Mouse (Mus musculus) splenic B cell, adult 2 months (primary cell): ENCODE measurements around the gene Nlrp9a.
"Not testable (repeated sequence)": the region's sequence is repeated elsewhere in the genome, so short reads cannot be mapped to it uniquely, and the experiment has no call there.

Experiments used
- DNase-seq: peaks from one replicate; pipeline ENCODE4 v3.0.0-alpha.2; 2011; ENCODE audit warnings: low read depth, low spot score
- H3K27me3 ChIP-seq: 2 replicates; pipeline ENCODE4 v1.6.1; 2012; ENCODE audit warnings: mild to moderate bottlenecking, low read length, moderate library complexity, mixed read lengths; ENCODE audit not compliant: control insufficient read depth, poor library complexity, insufficient read depth, severe bottlenecking
- H3K36me3 ChIP-seq: 2 replicates; pipeline ENCODE4 v1.6.1; 2012; ENCODE audit warnings: mild to moderate bottlenecking, low read length, moderate library complexity, mixed read lengths; ENCODE audit not compliant: control insufficient read depth, poor library complexity, insufficient read depth, severe bottlenecking

Gene Nlrp9a

GRCm38 (mm10) chr7:26534723-26535122, at the start of gene Nlrp9a:
Gene Nlrp9a, plus strand, starts transcription at chr7:26535023.
- not testable (repeated sequence) for DNase-seq, H3K36me3 ChIP-seq, H3K27me3 ChIP-seq

- H3K27me3 ChIP-seq, DNase-seq, H3K36me3 ChIP-seq: not testable (repeated sequence)
Observed at GRCm38 (mm10) chr7:26489514-26489913, 45.3 kb upstream of the Nlrp9a start.

GRCm38 (mm10) chr7:26589077-26589476, 54.3 kb downstream of the Nlrp9a start:
- no peak for DNase-seq
- Histone ChIP-seq H3K27me3 (no peaks in the 10 kb centered on the region), H3K36me3 (no peaks in the 10 kb centered on the region)

GRCm38 (mm10) chr7:26589774-26590173, 55.0 kb downstream of the Nlrp9a start:
- Histone ChIP-seq H3K27me3 (no peaks in the 10 kb centered on the region), H3K36me3 (no peaks in the 10 kb centered on the region)
- DNase-seq: no peak

- H3K27me3 ChIP-seq, H3K36me3 ChIP-seq, DNase-seq: not testable (repeated sequence)
Observed at GRCm38 (mm10) chr7:26618364-26618763, 83.5 kb downstream of the Nlrp9a start, which contains the start of gene Vmn1r185. Gene Vmn1r185, minus strand, starts transcription at chr7:26618464.
